Mouse (Mus musculus): ENCODE measurements around the gene Pfkl.

- TF ChIP-seq POLR2A (IDR thresholded peaks at IDR 0.05; ENCODE audit: borderline replicate concordance, insufficient read depth, low read length) = no peak
- TF ChIP-seq CTCF (IDR thresholded peaks at IDR 0.05; ENCODE audit: borderline replicate concordance, insufficient read depth, low read depth, low read length) = no peak
These were observed 45.0 kb upstream of the Pfkl start for GRCm38 (mm10) chr10:78054633-78055565.
